Mouse (Mus musculus) stomach, embryonic 16.5 days (tissue): ENCODE data around the gene Abr. TPM values are rescaled to one million over a fixed set of nuclear protein-coding genes. Genes with fewer than 3 reads are reported as not detected.
A peak's percentile ranks its signal among the peaks of the same experiment; 100 is the strongest.

Experiments
- ATAC-seq: fragments of 200-750 bp; cut with Nextera tagmentation; 2 replicates; pipeline ENCODE4 v1.8.0; 2017; ENCODE audit warnings: moderate number of reproducible peaks, moderate TSS enrichment; ENCODE audit not compliant: insufficient read depth, low FRiP score
- H3K27ac ChIP-seq: fragments of 300-500 bp; sonication (generic); 2 replicates; pipeline ENCODE4 v1.5.1; 2014; ENCODE audit warnings: low read length
- H3K27me3 ChIP-seq: fragments of 300-500 bp; sonication (generic); 2 replicates; pipeline ENCODE4 v1.6.1; 2014; ENCODE audit warnings: low read length, control low read depth, mixed read lengths; ENCODE audit not compliant: control insufficient read depth, insufficient read depth
- H3K36me3 ChIP-seq: fragments of 300-500 bp; sonication (generic); 2 replicates; pipeline ENCODE4 v1.6.1; 2014; ENCODE audit warnings: low read length; ENCODE audit not compliant: control insufficient read depth, insufficient read depth
- H3K4me1 ChIP-seq: fragments of 300-500 bp; sonication (generic); 2 replicates; pipeline ENCODE4 v1.6.1; 2014; ENCODE audit warnings: low read length, control low read depth, mixed read lengths; ENCODE audit not compliant: control insufficient read depth, insufficient read depth
- H3K4me2 ChIP-seq: fragments of 300-500 bp; sonication (generic); 2 replicates; pipeline ENCODE4 v1.6.1; 2014; ENCODE audit warnings: low read depth, low read length, mixed read lengths
- H3K4me3 ChIP-seq: fragments of 300-500 bp; sonication (generic); replicated peaks from 2 replicates; pipeline ENCODE4 v1.5.1; 2014; ENCODE audit warnings: mild to moderate bottlenecking, low read length
- H3K9ac ChIP-seq: fragments of 300-500 bp; sonication (generic); 2 replicates; pipeline ENCODE4 v1.6.1; 2014; ENCODE audit warnings: low read length
- H3K9me3 ChIP-seq: fragments of 300-500 bp; sonication (generic); replicated peaks from 2 replicates; pipeline ENCODE4 v1.6.1; 2016; ENCODE audit warnings: low read length, control low read depth; ENCODE audit not compliant: control insufficient read depth
- WGBS: fragments of 180-500 bp; shearing (Covaris S2); extraction: QIAGEN DNeasy Blood & Tissue Kit; methylation state at CpG from one replicate; pipeline ENCODE4 v1.1.7; 2014; 5-methylcytosine and 5-hydroxymethylcytosine counted together
- polyA plus RNA-seq: library from polyadenylated mRNA; unstranded; fragments of >200 nt; fragmentation: Nextera tagmentation; extraction: Ambion mirVana; gene quantifications from 2 replicates; pipeline ENCODE4 v1.2.1, GENCODE M21; 2015

The Abr gene
- polyA plus RNA-seq, 1 experiment from 2014 or later, result 28.8 TPM

DNA sequence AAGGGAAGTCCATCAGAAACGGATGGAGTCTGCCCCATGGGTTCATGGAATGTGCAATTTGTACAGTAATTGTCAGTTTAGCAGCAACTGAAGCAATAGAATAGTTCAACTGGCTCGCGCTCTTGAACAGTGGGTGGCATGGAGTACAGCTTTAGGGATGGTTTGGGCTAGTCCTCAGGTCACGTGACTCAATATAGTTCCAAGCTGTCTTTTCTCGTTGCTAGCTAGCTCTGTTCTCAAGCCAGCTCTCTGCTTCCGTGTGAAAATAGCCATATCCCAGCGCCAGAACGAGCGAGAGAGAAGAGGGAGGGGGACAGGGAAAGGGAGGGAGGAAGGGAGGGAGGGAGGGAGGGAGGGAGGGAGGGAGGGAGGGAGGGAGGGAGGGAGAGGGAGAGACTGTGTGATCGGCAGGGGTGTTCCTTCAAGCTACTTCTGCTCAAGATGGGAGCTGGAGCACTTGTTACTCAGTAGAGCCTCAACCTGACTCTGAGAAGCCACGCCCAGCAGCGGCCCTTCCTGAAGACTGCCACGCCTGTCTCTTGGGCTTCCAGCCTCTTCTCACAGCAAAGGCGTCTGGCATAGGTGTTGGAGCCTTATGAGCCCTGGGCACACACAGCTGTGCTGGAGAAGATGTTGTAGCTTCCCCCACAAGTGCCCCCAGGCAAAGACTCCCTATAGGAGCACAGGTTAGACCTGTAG, 28.9 kb upstream of the Abr start:
- no peak for ATAC-seq
- Histone ChIP-seq H3K4me2 (no peak overlapping the region), H3K36me3 (no peaks in the 10 kb centered on the region), H3K27ac (no peak overlapping the region), H3K4me1 (0 out of 2 replicates have a peak, but pooled peaks cover 5% of the 10 kb centered on the region), H3K9ac (no peak overlapping the region), H3K4me3 (no peak overlapping the region), H3K27me3 (no peaks in the 10 kb centered on the region), H3K9me3 (no peaks in the 10 kb centered on the region)
- WGBS, result 52% methylated on average over 12 of the region's 14 CpGs

DNA sequence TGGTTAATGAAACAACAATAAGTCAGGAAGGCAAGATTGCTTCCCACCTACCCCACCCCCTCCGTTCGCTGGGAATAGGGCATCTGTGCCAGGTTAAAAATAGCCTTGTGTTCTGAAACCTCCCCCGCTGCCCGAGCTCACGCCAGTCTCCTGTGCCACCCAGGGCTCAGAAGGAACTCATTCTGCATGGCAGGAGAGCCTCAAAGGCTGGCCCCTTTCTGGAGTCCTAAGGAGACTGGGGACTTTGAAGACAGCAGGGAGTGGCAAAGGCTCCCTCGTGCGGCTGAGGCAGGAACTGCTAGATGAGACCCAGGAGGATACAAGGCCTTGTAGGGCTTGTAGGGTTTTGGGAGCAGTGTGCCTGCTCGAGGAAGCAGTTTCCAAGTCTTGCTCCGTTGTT, 25.4 kb upstream of the Abr start:
- peak; percentile 67; the same call in 1 of the 2 replicates for ATAC-seq
- Histone ChIP-seq H3K9ac (no peak overlapping the region), H3K27ac (no peak overlapping the region), H3K4me3 (peak overlapping the region; percentile 4; the same call in 1 of the 2 replicates), H3K4me2 (peak overlapping the region; percentile 31), H3K36me3 (no peaks in the 10 kb centered on the region), H3K27me3 (no peaks in the 10 kb centered on the region), H3K4me1 (peaks cover 8% of the 10 kb centered on the region; the same call in 1 of the 2 replicates), H3K9me3 (no peaks in the 10 kb centered on the region)
- WGBS, result 7% methylated on average over 9 of the region's 9 CpGs

DNA sequence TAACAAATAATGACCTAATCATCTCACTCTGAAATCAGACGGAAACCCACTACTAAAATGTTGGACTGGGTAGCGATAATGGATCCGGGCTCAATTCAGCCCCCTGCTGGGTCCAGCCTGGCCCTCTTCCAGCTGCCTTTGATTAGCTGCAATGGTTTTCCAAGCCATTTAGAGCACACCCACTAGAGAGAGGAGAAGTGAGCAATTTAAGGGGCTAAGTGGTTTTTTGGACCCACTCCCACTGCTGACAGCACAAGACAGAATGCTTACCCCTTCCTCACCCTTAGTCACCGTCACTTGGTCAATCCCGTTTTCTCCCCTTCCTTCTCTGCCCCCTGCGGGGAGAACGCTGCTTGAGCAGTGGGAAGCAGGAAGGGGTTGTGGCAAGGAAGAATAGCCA, 24.9 kb upstream of the Abr start:
- Histone ChIP-seq H3K36me3 (no peaks in the 10 kb centered on the region), H3K9me3 (no peaks in the 10 kb centered on the region), H3K4me2 (peak overlapping the region; percentile 31), H3K27ac (no peak overlapping the region), H3K9ac (no peak overlapping the region), H3K4me1 (peaks cover 8% of the 10 kb centered on the region; the same call in 1 of the 2 replicates), H3K27me3 (no peaks in the 10 kb centered on the region), H3K4me3 (peak overlapping the region; percentile 4; the same call in 1 of the 2 replicates)
- 7% methylated on average over 7 of the region's 7 CpGs for WGBS
- peak; percentile 73 for ATAC-seq

DNA sequence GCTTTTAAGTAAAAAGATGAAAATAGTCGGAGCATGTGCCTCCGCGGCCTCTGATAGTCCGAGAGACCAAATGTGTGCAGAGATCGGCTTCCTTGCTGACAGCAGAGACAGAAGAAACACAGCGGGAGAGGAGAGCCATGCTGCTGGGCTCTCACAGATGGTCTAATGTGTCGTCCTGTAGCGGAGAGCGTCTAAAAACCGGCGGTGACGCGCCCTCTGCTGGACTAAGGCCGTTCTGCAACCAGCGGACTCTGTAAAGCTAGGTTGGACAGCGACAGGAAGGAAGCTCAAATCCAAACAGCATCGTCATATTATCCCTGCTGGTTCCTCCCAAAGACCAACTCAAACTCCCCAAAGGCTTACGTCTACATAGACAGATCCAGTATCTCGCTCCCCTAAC, 23.8 kb upstream of the Abr start:
- Histone ChIP-seq H3K4me3 (peak overlapping the region; percentile 22), H3K27ac (no peak overlapping the region), H3K9me3 (no peaks in the 10 kb centered on the region), H3K4me2 (peak overlapping the region; percentile 46), H3K36me3 (no peaks in the 10 kb centered on the region), H3K9ac (no peak overlapping the region), H3K27me3 (no peaks in the 10 kb centered on the region), H3K4me1 (peaks cover 8% of the 10 kb centered on the region; the same call in 1 of the 2 replicates)
- ATAC-seq, result peak; percentile 65; the same call in 1 of the 2 replicates
- WGBS, result under 1% methylated on average over 19 of the region's 19 CpGs

DNA sequence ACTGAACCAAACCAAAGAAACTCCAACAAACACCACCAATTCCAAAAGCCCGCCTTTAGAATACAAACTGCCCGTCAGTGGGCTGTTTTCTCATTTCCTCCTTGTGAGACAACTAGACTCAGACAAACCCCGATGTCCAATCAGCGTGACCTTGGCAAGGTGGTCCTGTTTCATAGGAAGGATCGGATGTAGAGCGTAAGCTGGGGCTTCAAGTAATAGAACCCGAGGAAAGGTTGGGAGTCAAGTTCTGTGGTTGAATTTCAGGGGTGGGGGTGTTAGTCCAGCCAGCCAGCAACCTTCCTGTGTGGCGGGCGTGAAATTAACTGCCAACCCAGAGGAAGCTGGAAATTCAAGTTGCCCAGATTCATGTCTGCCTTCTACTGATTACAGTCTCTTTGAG, 22.9 kb upstream of the Abr start:
- H3K4me1 ChIP-seq, result peaks cover 8% of the 10 kb centered on the region; the same call in 1 of the 2 replicates
- no peak overlapping the region for H3K9ac ChIP-seq
- no peaks in the 10 kb centered on the region for H3K27me3 ChIP-seq
- ATAC-seq, result no peak
- no peaks in the 10 kb centered on the region for H3K9me3 ChIP-seq
- 68% methylated on average over 9 of the region's 9 CpGs for WGBS
- H3K4me2 ChIP-seq, result no peak overlapping the region
- H3K36me3 ChIP-seq, result no peaks in the 10 kb centered on the region
- H3K27ac ChIP-seq, result no peak overlapping the region
- no peak overlapping the region for H3K4me3 ChIP-seq

DNA sequence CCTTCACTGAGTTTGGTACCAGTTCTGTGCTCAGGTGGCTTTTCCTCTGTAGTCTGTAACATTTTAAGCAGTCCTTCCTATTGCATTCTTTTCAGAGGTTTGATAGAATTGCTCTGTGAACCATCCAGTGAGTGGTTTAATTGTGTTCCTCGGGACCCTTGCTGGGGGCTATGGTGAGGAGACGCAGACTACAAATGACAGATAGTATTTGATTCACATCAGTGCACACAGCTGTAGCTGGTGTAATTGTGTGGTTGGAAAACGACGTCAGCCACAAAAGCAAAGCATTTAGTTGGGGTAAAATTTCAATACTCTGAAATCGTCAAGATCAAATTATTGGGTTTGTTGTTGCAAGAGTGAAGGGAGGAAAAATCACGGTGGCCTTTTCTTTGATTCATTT, 22.1 kb upstream of the Abr start:
- Histone ChIP-seq H3K4me3 (no peak overlapping the region), H3K27ac (no peak overlapping the region), H3K9ac (no peak overlapping the region), H3K4me1 (peaks cover 8% of the 10 kb centered on the region; the same call in 1 of the 2 replicates), H3K36me3 (no peaks in the 10 kb centered on the region), H3K4me2 (no peak overlapping the region), H3K27me3 (no peaks in the 10 kb centered on the region), H3K9me3 (no peaks in the 10 kb centered on the region)
- WGBS, result 78% methylated on average over 6 of the region's 6 CpGs
- ATAC-seq, result no peak

DNA sequence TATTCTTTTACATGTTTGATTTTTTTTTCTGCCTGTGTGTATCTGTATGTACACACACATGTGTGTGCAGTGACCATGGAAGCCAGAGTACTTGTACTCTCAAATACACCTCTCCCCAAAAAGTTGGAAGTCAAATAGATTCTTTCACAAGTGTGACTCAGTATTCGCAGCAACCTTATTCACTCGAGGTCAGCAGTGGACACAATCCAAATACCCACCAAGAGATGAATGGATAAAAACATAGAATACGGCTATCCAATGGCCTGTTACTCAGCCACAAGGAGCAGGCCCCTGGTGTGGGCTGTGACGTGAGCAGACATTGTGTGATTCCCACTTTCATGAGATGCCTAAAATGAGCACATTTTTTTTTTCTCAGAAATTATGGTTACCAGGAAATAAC, 18.1 kb upstream of the Abr start:
- Histone ChIP-seq H3K27me3 (no peaks in the 10 kb centered on the region), H3K9me3 (no peaks in the 10 kb centered on the region), H3K4me3 (no peak overlapping the region), H3K9ac (no peak overlapping the region), H3K36me3 (no peaks in the 10 kb centered on the region), H3K4me1 (no peaks in the 10 kb centered on the region), H3K4me2 (no peak overlapping the region), H3K27ac (no peak overlapping the region)
- no peak for ATAC-seq
- 72% methylated on average over 4 of the region's 4 CpGs for WGBS

DNA sequence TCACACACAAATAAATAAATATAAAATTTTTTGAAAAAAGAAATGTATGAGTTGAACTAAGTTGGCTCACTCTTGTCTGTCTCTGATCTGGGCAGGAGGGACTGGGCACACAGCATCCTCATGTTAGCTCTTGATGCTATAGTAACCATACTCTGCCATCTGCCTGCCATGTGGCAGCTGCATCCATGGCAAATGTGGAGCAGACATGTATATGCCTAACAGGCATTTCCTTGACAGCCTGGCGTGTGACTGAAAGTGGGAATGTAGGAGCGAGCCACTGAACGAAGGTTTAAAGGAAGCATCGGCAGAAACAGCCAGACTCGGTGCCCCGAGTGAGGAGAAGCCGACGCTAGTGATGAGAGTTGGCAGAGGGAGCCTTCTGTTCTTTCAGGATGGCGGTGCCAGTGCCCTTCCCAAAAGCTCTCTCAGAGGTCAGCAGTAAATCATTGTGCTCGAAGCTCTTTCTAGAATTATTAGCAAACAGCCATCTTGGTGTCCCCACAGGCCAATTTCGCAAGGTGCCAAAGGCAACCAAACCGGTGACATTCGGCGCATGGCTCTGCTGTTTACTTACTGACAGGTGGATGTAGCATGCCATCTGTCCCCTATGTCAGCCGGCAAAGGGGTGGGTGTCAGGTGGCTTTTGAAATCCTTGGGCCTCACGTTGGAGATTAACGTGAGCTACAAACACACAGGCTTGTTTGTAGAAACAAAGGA, 17.3 kb upstream of the Abr start:
- Histone ChIP-seq H3K4me2 (no peak overlapping the region), H3K9me3 (no peaks in the 10 kb centered on the region), H3K4me1 (no peaks in the 10 kb centered on the region), H3K27ac (no peak overlapping the region), H3K27me3 (no peaks in the 10 kb centered on the region), H3K36me3 (no peaks in the 10 kb centered on the region), H3K4me3 (no peak overlapping the region), H3K9ac (no peak overlapping the region)
- 76% methylated on average over 17 of the region's 17 CpGs for WGBS
- ATAC-seq, result no peak

DNA sequence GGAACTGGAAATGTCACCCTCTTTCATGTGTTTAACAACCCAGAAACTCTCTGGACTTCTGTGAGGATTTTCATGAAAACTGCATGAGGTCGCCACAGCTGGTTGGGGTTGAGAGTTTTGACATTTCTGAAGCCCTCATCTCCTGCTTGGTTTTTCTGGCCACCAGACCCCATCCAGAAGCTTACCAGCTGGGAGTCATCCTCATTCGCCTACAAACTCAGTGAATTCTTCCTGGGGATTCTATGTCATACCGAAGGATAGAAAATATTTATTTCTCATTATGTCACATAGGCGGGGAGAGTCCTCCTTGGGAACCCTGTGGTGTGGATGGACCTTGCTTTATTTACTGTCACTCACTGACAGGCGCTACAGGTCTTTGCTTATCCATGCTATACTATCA, 8.4 kb upstream of the Abr start:
- no peak overlapping the region for H3K4me2 ChIP-seq
- H3K27me3 ChIP-seq, result no peaks in the 10 kb centered on the region
- H3K9ac ChIP-seq, result no peak overlapping the region
- no peaks in the 10 kb centered on the region for H3K4me1 ChIP-seq
- H3K27ac ChIP-seq, result no peak overlapping the region
- 65% methylated on average over 5 of the region's 5 CpGs for WGBS
- ATAC-seq, result no peak
- no peak overlapping the region for H3K4me3 ChIP-seq
- no peaks in the 10 kb centered on the region for H3K9me3 ChIP-seq
- no peaks in the 10 kb centered on the region for H3K36me3 ChIP-seq
